Mouse (Mus musculus): ENCODE measurements at regions not wholly inside any gene's neighbourhood (a gene's known extent, or its start where the extent isn't known, plus 50 kb on each side); places are given as distances from the start of the nearest gene placed in this dataset.

- in situ Hi-C loops (cut with MseI, MboI), result no loop called here
Observed at GRCm38 (mm10) chr1:35331602-35332339, 482.0 kb downstream of the Plekhb2 start.

- in situ Hi-C loops (cut with MseI, MboI), result no loop called here
Observed at GRCm38 (mm10) chr1:35332340-35332684, 482.5 kb downstream of the Plekhb2 start.

GRCm38 (mm10) chr1:35337647-35338046 lies 487.9 kb downstream of the Plekhb2 start:
- in situ Hi-C loops (cut with MseI, MboI), result no loop called here

GRCm38 (mm10) chr1:35338184-35338583 lies 488.4 kb downstream of the Plekhb2 start:
- in situ Hi-C loops (cut with MseI, MboI), result no loop called here

- in situ Hi-C loops (cut with MseI, MboI), result no loop called here
Observed at GRCm38 (mm10) chr1:35344539-35344938, 494.8 kb downstream of the Plekhb2 start.

GRCm38 (mm10) chr1:35348294-35348693 lies 498.5 kb downstream of the Plekhb2 start:
- in situ Hi-C loops (cut with MseI, MboI), result no loop called here

- in situ Hi-C loops (cut with MseI, MboI), result no loop called here
Observed at GRCm38 (mm10) chr1:35358981-35359380, 509.2 kb downstream of the Plekhb2 start.

GRCm38 (mm10) chr1:35361465-35361864 lies 511.7 kb downstream of the Plekhb2 start:
- in situ Hi-C loops (cut with MseI, MboI), result no loop called here

GRCm38 (mm10) chr1:35362836-35363235 lies 513.1 kb downstream of the Plekhb2 start:
- in situ Hi-C loops (cut with MseI, MboI), result no loop called here

GRCm38 (mm10) chr1:35366559-35366958 lies 516.8 kb downstream of the Plekhb2 start:
- in situ Hi-C loops (cut with MseI, MboI), result no loop called here

- in situ Hi-C loops (cut with MseI, MboI), result no loop called here
Observed at GRCm38 (mm10) chr1:35372751-35373150, 523.0 kb downstream of the Plekhb2 start.

GRCm38 (mm10) chr1:35380633-35381385 lies 531.0 kb downstream of the Plekhb2 start:
- in situ Hi-C loops (cut with MseI, MboI), result loop anchor here in 1 of 2 experiments (10.0 kb wide), 1 partner anchor 346 kb away; no protein-coding TSS in a partner anchor

GRCm38 (mm10) chr1:35385430-35385829 lies 535.7 kb downstream of the Plekhb2 start:
- in situ Hi-C loops (cut with MseI, MboI), result loop anchor here in 1 of 2 experiments (10.0 kb wide), 1 partner anchor 351 kb away; no protein-coding TSS in a partner anchor

GRCm38 (mm10) chr1:35388181-35388580 lies 538.4 kb downstream of the Plekhb2 start:
- in situ Hi-C loops (cut with MseI, MboI), result loop anchor here in 1 of 2 experiments (10.0 kb wide), 1 partner anchor 353 kb away; no protein-coding TSS in a partner anchor

GRCm38 (mm10) chr1:35390371-35390770 lies 540.6 kb downstream of the Plekhb2 start:
- in situ Hi-C loops (cut with MseI, MboI), result no loop called here

- in situ Hi-C loops (cut with MseI, MboI), result no loop called here
Observed at GRCm38 (mm10) chr1:35390858-35391586, 541.2 kb downstream of the Plekhb2 start.

GRCm38 (mm10) chr1:35393550-35394118 lies 543.9 kb downstream of the Plekhb2 start:
- in situ Hi-C loops (cut with MseI, MboI), result no loop called here

GRCm38 (mm10) chr1:35400674-35401359 lies 551.0 kb downstream of the Plekhb2 start:
- in situ Hi-C loops (cut with MseI, MboI), result no loop called here

GRCm38 (mm10) chr1:35402995-35403394 lies 553.2 kb downstream of the Plekhb2 start:
- in situ Hi-C loops (cut with MseI, MboI), result no loop called here

GRCm38 (mm10) chr1:35405418-35405817 lies 555.6 kb downstream of the Plekhb2 start:
- in situ Hi-C loops (cut with MseI, MboI), result no loop called here

GRCm38 (mm10) chr1:35415646-35416045 lies 565.9 kb downstream of the Plekhb2 start:
- in situ Hi-C loops (cut with MseI, MboI), result no loop called here
